Mouse (Mus musculus): ENCODE data around the gene Irgc1. TPM values are rescaled to one million over a fixed set of nuclear protein-coding genes. Genes with fewer than 3 reads are reported as not detected.
"Not testable (repeated sequence)": the region's sequence is repeated elsewhere in the genome, so short reads cannot be mapped to it uniquely, and the experiment has no call there.

Irgc1 gene
- not detected in 2 replicates for polyA plus RNA-seq (2016; fragmentation: Nextera tagmentation; extraction: Ambion mirVana)

DNA sequence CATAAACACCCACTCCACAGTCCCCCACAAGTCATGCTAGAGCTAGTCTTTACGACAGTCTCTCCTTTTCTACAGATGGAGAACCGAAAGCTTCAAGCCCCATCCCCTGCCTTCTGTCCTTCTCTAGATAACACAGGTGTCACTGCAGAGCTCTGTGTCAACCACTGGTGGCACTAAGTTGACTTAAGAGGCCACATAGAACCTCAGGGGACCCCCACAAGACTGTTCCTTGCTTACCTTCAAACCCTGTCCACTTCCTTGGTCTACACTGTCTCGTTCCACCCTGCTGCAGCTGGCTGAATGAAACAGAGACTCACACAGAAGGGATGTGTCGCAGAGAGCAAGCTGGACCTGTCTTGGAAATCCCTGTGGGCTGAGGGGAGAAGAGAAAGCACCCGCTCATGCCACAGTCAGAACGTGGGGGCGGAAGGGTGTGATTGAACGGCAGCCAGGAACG is at the start of gene Irgc1:
TSS of gene Irgc1 (minus strand) at position 443 of the 457 bp plus-strand sequence.
- DNase-seq (ENCODE audit: low spot score) = no peak
- Histone ChIP-seq H3K4me3 (no peak within 1 kb of the TSS), H3K27ac (replicated peaks) (no peak within 1 kb of the TSS), H3K27me3 (ENCODE audit: low read depth, poor library complexity, severe bottlenecking) (no peaks in the 10 kb centered on the region), H3K9me3 (replicated peaks) (0 out of 2 replicates have a peak, but pooled peaks cover 4% of the 10 kb centered on the region), H3K36me3 (no peaks in the 10 kb centered on the region), H3K4me1 (no peaks in the 10 kb centered on the region)
- 84% methylated on average over 9 of the region's 9 CpGs for WGBS

DNA sequence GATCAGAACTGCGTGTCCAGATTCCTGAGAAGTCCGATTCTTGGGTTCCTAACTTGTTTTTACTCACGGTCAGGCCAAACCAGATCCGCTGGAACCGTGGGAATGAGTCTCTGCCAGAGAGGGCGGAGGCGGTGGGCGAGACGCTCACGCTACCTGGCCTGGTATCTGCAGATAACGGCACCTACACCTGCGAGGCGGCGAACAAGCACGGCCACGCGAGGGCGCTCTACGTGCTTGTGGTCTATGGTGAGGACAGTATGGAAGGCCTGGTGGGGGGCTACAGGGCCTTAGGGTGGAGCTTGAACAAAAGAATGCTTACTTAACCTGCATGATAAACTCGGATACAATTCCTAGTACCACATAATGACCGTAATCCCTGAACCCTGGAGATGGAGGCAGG is 49.4 kb upstream of the Irgc1 start:
- Histone ChIP-seq H3K27me3 (ENCODE audit: low read depth, poor library complexity, severe bottlenecking) (peaks cover 66% of the 10 kb centered on the region), H3K36me3 (peaks cover 38% of the 10 kb centered on the region), H3K9me3 (replicated peaks) (peaks cover 8% of the 10 kb centered on the region; the same call in 1 of the 2 replicates), H3K4me1 (peaks cover 49% of the 10 kb centered on the region), H3K27ac (replicated peaks) (no peak overlapping the region), H3K4me3 (no peak overlapping the region)
- WGBS = 47% methylated on average over 21 of the region's 21 CpGs
- DNase-seq (ENCODE audit: low spot score) = no peak

DNA sequence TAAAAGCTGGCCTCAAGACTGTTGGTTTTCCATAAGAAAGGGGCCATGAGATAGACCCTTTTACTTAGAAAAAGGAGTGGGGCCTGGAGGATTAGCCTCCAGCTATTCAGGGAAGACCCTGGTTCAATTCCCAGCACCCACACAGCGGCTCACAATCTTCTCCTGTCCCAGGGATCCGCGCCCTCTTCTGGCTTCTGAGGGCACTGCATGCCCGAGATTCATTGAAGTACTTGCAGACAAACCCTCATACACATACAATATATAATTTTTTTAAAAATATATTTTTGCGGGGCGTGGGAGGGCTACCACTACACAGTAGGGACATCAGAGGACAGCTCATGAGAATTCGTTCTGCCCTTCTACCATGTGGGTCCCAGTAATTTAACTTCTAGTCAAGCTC is 48.8 kb upstream of the Irgc1 start:
- peak; percentile 51 for DNase-seq (ENCODE audit: low spot score)
- H3K9me3 ChIP-seq (replicated peaks) = peaks cover 8% of the 10 kb centered on the region; the same call in 1 of the 2 replicates
- WGBS = 33% methylated on average over 7 of the region's 7 CpGs
- no peak overlapping the region for H3K4me3 ChIP-seq
- no peak overlapping the region for H3K27ac ChIP-seq (replicated peaks)
- peaks cover 38% of the 10 kb centered on the region for H3K36me3 ChIP-seq
- peaks cover 44% of the 10 kb centered on the region for H3K4me1 ChIP-seq
- H3K27me3 ChIP-seq (ENCODE audit: low read depth, poor library complexity, severe bottlenecking) = peaks cover 66% of the 10 kb centered on the region

DNA sequence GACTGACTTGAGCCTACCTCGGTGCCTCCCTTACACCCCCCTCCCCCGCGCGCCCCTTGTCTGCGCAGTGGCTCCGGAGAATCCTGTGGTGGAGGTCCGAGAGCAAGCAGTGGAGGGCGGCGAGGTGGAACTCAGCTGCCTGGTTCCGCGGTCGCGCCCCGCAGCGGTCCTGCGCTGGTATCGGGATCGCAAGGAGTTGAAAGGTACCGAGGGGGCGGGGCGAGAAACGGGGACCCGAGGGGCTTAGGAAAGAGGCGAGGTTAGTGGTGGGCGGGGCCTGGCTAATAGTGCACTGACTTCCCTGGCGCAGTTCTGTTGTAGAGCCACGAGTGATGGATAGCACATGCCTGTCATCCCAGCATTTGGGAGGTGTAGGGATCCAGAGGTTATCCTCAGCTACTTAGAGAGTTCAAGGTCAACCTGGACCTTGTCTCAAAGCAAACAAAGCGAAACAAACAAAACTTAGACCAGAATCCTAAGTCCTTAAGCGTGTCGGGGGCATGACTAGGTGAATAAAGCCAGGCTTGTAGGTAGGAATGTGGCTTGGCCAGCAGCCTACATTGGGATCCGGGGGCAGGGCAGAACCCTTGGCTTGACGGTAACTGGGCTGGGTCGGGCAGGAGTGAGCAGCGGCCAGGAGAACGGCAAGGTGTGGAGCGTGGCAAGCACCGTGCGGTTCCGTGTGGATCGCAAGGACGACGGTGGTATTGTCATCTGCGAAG is 47.9 kb upstream of the Irgc1 start:
- H3K36me3 ChIP-seq = peaks cover 39% of the 10 kb centered on the region
- DNase-seq (ENCODE audit: low spot score) = peak; percentile 38
- peaks cover 66% of the 10 kb centered on the region for H3K27me3 ChIP-seq (ENCODE audit: low read depth, poor library complexity, severe bottlenecking)
- no peak overlapping the region for H3K27ac ChIP-seq (replicated peaks)
- WGBS = 15% methylated on average over 43 of the region's 43 CpGs
- peaks cover 8% of the 10 kb centered on the region; the same call in 1 of the 2 replicates for H3K9me3 ChIP-seq (replicated peaks)
- peak overlapping the region; percentile 36 for H3K4me3 ChIP-seq
- peaks cover 34% of the 10 kb centered on the region for H3K4me1 ChIP-seq

DNA sequence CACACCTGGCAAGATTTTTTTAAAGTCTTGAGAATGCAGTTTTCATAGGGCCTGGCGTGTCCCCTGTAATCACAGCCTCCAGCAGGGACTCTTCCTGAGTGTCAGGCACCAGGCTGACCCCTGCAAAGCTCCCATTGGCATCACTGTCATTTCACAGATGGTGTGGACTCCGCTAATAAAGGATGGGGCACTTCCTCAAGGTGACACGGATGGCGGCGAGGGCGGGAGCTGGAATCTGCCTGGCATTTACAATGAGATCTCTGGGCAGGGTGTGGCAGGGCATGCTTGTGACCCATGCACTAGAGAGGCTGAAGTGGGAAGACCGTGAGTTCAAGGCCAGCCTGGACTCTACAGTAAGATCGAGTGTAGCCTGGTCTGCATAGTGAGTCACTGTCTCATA is 36.2 kb upstream of the Irgc1 start:
- DNase-seq (ENCODE audit: low spot score) = no peak
- Histone ChIP-seq H3K9me3 (replicated peaks) (no peaks in the 10 kb centered on the region), H3K4me3 (no peak overlapping the region), H3K4me1 (peaks cover 41% of the 10 kb centered on the region), H3K27ac (replicated peaks) (no peak overlapping the region), H3K27me3 (ENCODE audit: low read depth, poor library complexity, severe bottlenecking) (peaks cover 18% of the 10 kb centered on the region; the same call in 1 of the 2 replicates), H3K36me3 (peaks cover 31% of the 10 kb centered on the region)
- WGBS = 88% methylated on average over 8 of the region's 8 CpGs

DNA sequence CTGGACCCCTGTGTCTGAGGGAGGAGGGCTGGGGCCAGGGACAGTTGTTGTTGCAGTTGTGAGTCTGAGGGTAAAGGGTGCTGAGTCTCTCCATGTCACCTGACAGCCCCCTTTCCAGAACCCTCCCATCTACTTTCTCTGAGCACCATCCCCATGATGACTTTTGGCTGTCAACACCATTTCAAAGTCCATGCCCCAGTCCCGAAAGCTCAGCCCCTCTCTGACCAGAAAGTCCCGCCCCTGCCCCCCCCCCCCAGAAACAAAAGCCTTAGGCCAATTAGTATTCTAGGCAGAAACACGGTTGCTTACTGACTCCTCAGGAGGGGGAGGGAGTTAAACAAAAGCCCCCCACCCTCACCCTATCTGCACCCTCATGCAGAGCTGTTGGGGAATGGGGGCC is 35.3 kb upstream of the Irgc1 start:
- DNase-seq (ENCODE audit: low spot score) = no peak
- H3K4me3 ChIP-seq = no peak overlapping the region
- H3K36me3 ChIP-seq = peaks cover 31% of the 10 kb centered on the region
- H3K27me3 ChIP-seq (ENCODE audit: low read depth, poor library complexity, severe bottlenecking) = peaks cover 26% of the 10 kb centered on the region
- peak overlapping the region; percentile 81 for H3K27ac ChIP-seq (replicated peaks)
- 50% methylated on average over 3 of the region's 3 CpGs for WGBS
- no peaks in the 10 kb centered on the region for H3K9me3 ChIP-seq (replicated peaks)
- H3K4me1 ChIP-seq = peaks cover 48% of the 10 kb centered on the region

DNA sequence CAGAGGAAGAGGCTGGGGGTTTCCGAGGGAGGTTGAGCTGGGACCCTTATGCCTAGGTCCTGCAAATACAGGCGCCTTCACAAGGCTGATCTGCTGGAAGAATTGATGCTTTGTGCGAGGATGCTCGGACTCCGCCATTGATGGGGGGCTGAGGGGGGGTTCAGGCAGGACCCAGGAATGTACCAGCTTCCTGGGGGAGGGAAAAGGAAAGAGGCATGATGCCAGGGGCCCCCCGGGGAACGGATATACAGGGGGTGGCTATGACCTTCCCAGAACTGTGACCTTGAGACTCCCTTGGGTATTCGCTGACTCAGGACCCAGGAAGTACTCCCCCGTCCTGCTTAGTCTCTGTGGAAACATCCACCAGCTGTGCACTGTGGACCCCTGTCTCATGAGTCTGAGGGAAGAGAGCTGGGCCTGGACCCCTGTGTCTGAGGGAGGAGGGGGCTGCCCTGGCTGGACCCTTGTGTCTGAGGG is 34.6 kb upstream of the Irgc1 start:
- Histone ChIP-seq H3K36me3 (peaks cover 23% of the 10 kb centered on the region), H3K9me3 (replicated peaks) (no peaks in the 10 kb centered on the region), H3K4me1 (peaks cover 50% of the 10 kb centered on the region), H3K27ac (replicated peaks) (peak overlapping the region; percentile 81), H3K27me3 (ENCODE audit: low read depth, poor library complexity, severe bottlenecking) (peaks cover 32% of the 10 kb centered on the region), H3K4me3 (peak overlapping the region; percentile 35; the same call in 1 of the 2 replicates)
- 72% methylated on average over 9 of the region's 9 CpGs for WGBS
- no peak for DNase-seq (ENCODE audit: low spot score)

DNA sequence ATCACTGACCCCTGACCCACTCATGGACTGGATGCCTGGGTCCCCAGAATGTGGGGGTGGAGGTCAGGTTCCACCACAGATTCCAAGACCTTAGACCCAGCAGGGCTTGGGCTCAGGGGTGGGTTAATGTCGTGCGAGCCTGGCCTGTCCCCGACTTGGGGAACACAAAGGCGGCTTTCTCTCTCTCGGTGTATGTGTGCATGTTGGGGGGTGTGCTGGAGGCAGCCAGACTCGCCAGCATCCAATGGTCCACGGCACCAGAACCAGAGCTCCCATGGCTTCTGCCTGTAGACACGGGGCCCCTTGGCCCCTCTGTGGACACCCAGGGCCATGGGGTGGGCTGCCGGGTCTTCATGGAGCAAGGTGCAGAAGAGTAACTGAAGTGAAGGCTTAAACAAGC is 33.4 kb upstream of the Irgc1 start:
- Histone ChIP-seq H3K27ac (replicated peaks) (peak overlapping the region; percentile 81; the same call in 1 of the 2 replicates), H3K9me3 (replicated peaks) (no peaks in the 10 kb centered on the region), H3K36me3 (peaks cover 14% of the 10 kb centered on the region), H3K27me3 (ENCODE audit: low read depth, poor library complexity, severe bottlenecking) (peaks cover 44% of the 10 kb centered on the region), H3K4me3 (peak overlapping the region; percentile 9; the same call in 1 of the 2 replicates), H3K4me1 (peaks cover 62% of the 10 kb centered on the region)
- DNase-seq (ENCODE audit: low spot score) = no peak
- WGBS = 78% methylated on average over 9 of the region's 9 CpGs

DNA sequence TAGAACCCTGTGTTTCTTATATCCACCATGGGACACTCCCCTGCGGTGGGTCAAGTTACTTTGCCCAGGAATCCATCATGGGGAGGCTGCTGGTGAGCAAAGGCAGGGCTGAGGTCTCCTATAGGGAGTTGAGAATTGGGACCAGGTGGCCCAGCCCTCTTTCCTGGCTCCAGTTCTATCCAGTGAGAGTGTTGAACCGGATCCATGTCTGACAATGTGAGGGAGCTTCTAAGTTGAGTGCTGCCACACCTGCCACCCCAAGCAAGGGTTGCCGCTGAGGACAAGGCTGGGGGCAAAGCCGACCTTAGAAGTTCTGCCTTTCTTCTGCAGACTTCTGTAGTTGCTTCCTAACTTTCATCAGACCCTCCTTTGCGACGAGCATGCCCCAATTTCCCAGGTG is 31.2 kb upstream of the Irgc1 start:
- DNase-seq (ENCODE audit: low spot score); H3K36me3 ChIP-seq; H3K9me3 ChIP-seq (replicated peaks); H3K27ac ChIP-seq (replicated peaks): not testable (repeated sequence)
- H3K27me3 ChIP-seq (ENCODE audit: low read depth, poor library complexity, severe bottlenecking) = peaks cover 64% of the 10 kb centered on the region
- H3K4me3 ChIP-seq = peak overlapping the region; percentile 87
- H3K4me1 ChIP-seq = peaks cover 62% of the 10 kb centered on the region
- 55% methylated on average over 6 of the region's 6 CpGs for WGBS

DNA sequence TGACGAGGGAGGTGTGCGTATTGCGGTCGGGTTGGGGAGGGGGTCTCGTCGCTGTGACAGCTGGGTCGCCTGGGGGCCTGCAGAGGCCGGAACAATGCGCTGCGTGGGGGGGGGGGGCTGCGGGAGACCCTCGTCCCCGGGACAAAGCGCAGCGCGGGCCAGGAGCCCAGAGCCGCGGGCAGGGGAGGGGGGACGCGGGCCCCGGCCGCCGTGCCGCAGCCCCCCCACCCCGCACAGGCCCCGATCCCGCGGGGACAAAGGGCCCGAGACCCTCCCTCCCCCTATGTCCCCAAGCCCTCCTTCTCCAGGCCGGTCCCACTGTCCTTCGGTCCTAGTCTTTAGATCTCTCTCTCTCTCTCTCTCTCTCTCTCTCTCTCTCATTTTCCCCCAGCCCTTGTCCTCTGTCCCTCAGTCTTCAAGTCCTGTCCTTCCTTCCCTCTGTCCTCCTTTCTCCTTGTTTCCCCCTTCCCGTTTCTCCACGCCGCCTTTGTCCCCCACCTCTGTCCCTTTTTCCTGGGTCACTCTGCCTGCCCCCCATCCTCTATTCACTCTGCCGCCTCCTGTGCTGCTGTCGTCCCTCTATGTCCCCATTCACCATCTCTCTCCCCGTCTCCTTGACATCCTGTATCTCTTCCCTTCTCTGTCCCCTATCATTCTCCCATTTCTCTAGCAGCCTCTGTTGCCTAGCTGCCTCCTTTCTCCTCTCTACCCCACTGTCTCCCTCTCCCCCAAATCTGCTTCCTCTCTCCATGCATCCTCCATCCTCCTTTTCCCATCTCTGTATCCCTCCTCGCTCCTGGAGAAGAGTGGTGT is 30.3 kb upstream of the Irgc1 start:
- Histone ChIP-seq H3K36me3 (no peaks in the 10 kb centered on the region), H3K9me3 (replicated peaks) (no peaks in the 10 kb centered on the region), H3K27me3 (ENCODE audit: low read depth, poor library complexity, severe bottlenecking) (peaks cover 64% of the 10 kb centered on the region), H3K27ac (replicated peaks) (peak overlapping the region; percentile 93), H3K4me1 (peaks cover 58% of the 10 kb centered on the region), H3K4me3 (peak overlapping the region; percentile 87)
- WGBS = 1% methylated on average over 27 of the region's 38 CpGs
- no peak for DNase-seq (ENCODE audit: low spot score)

DNA sequence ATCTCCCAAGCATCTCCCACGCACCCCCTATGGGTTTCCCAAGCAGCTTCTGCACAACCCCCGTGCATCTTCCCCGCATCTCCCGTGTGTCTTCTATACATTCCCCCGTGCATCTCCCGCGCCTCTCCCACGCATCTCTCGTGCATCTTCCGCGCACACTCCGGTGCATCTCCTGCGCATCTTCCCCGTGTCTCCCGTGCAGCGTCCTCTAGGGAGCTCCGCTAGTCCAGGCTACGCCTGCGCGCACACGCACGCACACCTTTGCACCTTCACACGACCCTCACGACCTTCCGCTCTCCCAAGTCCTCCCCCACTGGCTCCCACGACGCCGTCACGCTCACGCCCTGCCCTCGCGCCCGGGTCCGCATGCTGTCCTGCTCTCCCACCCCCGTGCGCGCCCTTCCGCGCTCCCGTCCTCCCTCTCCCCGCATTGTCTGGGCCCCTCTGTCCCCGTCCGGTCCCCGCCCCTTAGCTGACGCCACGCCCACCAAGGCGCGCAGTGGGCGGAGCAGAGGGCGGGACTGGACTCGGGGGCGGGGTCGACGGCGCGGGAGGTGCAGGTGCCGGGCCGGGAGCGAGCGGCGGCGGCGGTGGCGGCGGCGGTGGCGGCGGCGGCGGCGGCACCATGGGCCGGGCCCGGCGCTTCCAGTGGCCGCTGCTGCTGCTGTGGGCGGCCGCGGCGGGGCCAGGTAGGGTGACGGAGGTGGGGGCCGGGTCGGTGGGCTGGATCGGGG is 29.5 kb upstream of the Irgc1 start, which contains the start of gene Cadm4:
TSS of gene Cadm4 (plus strand) at position 550 of the 734 bp plus-strand sequence.
- WGBS = under 1% methylated on average over 81 of the region's 83 CpGs
- Histone ChIP-seq H3K9me3 (replicated peaks) (no peaks in the 10 kb centered on the region), H3K27me3 (ENCODE audit: low read depth, poor library complexity, severe bottlenecking) (peaks cover 59% of the 10 kb centered on the region), H3K4me1 (peaks cover 51% of the 10 kb centered on the region), H3K27ac (replicated peaks) (peak within 1 kb of the TSS; percentile 93), H3K36me3 (no peaks in the 10 kb centered on the region), H3K4me3 (peak within 1 kb of the TSS; percentile 87)
- DNase-seq (ENCODE audit: low spot score) = peak; percentile 92

DNA sequence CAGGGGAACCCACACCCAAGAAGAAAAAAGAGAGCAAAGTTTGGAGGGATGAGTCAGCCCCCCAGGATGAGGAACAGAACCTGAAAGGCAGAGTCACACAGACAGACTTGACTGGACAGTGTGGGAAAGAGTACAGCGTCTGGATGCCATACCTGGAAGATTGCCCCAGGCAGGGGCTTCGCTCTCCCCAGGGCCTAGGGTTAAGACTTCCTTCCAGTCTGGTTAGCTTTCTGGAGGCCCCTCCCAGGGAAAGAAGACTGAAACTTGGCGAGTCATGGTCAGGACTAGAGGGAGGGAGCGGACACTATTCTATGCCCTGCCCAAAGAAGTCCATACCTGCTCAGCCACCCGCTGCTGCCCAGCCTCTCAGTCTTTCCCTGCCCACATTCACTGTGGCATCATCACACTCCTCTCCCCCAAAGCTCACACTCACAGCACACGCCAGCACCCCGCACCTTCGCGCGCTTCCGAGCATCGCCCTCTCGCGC is 28.9 kb upstream of the Irgc1 start:
- Histone ChIP-seq H3K27me3 (ENCODE audit: low read depth, poor library complexity, severe bottlenecking) (peaks cover 59% of the 10 kb centered on the region), H3K27ac (replicated peaks) (peak overlapping the region; percentile 93), H3K36me3 (no peaks in the 10 kb centered on the region), H3K9me3 (replicated peaks) (no peaks in the 10 kb centered on the region), H3K4me3 (peak overlapping the region; percentile 87), H3K4me1 (peaks cover 45% of the 10 kb centered on the region)
- WGBS = 12% methylated on average over 14 of the region's 14 CpGs
- no peak for DNase-seq (ENCODE audit: low spot score)
